Mouse (Mus musculus) midbrain, embryonic 11.5 days (tissue): Measurements from ENCODE around the gene Gsdma. TPM values are rescaled to one million over a fixed set of nuclear protein-coding genes. Genes with fewer than 3 reads are reported as not detected.
"Not testable (repeated sequence)": the region's sequence is repeated elsewhere in the genome, so short reads cannot be mapped to it uniquely, and the experiment has no call there.

Experiments used
- ATAC-seq: fragments of 200-750 bp; cut with Nextera tagmentation; 2 replicates; pipeline ENCODE4 v1.8.0; 2017; ENCODE audit warnings: moderate TSS enrichment, moderate library complexity; ENCODE audit not compliant: low FRiP score
- DNase-seq: peaks from one replicate; pipeline ENCODE4 v3.0.0; 2015; ENCODE audit warnings: low spot score; ENCODE audit errors: missing footprints
- H3K27ac ChIP-seq: fragments of 300-500 bp; sonication (generic); 2 replicates; pipeline ENCODE4 v1.5.1; 2014; ENCODE audit warnings: low read depth, low read length
- H3K27me3 ChIP-seq: fragments of 300-500 bp; sonication (generic); 2 replicates; pipeline ENCODE4 v1.6.1; 2014; ENCODE audit warnings: mild to moderate bottlenecking, low read length, moderate library complexity, mixed read lengths; ENCODE audit not compliant: control insufficient read depth, insufficient read depth
- H3K36me3 ChIP-seq: fragments of 300-500 bp; sonication (generic); 2 replicates; pipeline ENCODE4 v1.6.1; 2014; ENCODE audit warnings: mild to moderate bottlenecking, low read length, moderate library complexity, mixed read lengths; ENCODE audit not compliant: control insufficient read depth, insufficient read depth
- H3K4me1 ChIP-seq: fragments of 300-500 bp; sonication (generic); 2 replicates; pipeline ENCODE4 v1.6.1; 2014; ENCODE audit warnings: low read length; ENCODE audit not compliant: control insufficient read depth, insufficient read depth
- H3K4me2 ChIP-seq: fragments of 300-500 bp; sonication (generic); 2 replicates; pipeline ENCODE4 v1.6.1; 2014; ENCODE audit warnings: mild to moderate bottlenecking, moderate library complexity
- H3K4me3 ChIP-seq: fragments of 300-500 bp; sonication (generic); 2 replicates; pipeline ENCODE4 v1.5.1; 2014; ENCODE audit warnings: low read depth, low read length
- H3K9ac ChIP-seq: fragments of 300-500 bp; sonication (generic); 2 replicates; pipeline ENCODE4 v1.6.1; 2014; ENCODE audit warnings: low read length
- H3K9me3 ChIP-seq: fragments of 300-500 bp; sonication (generic); 2 replicates; pipeline ENCODE4 v1.6.1; 2016; ENCODE audit warnings: low read length; ENCODE audit not compliant: control insufficient read depth
- WGBS: fragments of 180-500 bp; shearing (Covaris S2); extraction: QIAGEN DNeasy Blood & Tissue Kit; methylation state at CpG from one replicate; pipeline ENCODE4 v1.1.7; 2014; 5-methylcytosine and 5-hydroxymethylcytosine counted together
- polyA plus RNA-seq: library from polyadenylated mRNA; unstranded; fragments of >200 nt; fragmentation: Nextera tagmentation; extraction: Ambion mirVana; gene quantifications from 2 replicates; pipeline ENCODE4 v1.2.1, GENCODE M21; 2014

Gsdma gene
- polyA plus RNA-seq, 1 experiment from 2014 or later = not detected

- whole genome bisulfite sequencing = 92% methylated on average over 6 of the region's 6 CpGs
- not testable (repeated sequence) for ATAC-seq, H3K27me3 ChIP-seq, H3K4me1 ChIP-seq, H3K27ac ChIP-seq, H3K9me3 ChIP-seq, H3K9ac ChIP-seq, H3K4me3 ChIP-seq, H3K4me2 ChIP-seq, DNase-seq
- peaks cover 27% of the 10 kb centered on the region for H3K36me3 ChIP-seq
Measured at GRCm38 (mm10) chr11:98712009-98712408, 47.9 kb downstream of the Gsdma start.

DNA sequence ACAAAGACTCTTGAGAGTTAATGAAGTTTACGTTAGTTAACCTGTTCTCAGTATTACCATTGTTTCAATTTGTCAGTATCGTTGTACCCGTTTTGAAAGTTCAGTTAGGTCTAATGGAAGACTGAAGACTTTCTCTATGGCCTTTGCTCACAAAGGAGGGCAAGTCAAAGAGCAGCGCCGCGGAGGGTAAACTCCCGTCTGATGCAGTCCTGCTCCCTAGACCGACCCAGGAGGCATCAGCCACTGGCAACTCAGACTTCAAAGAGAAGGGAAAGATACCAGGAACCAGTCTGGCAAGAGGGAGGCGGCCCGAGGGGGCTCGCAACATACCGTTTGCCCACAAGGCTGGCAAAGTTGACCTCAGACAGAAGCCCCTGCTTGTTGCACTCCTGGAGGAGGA is 49.6 kb downstream of the Gsdma start:
- Histone ChIP-seq H3K9ac (no peak overlapping the region), H3K36me3 (peaks cover 24% of the 10 kb centered on the region), H3K4me2 (no peak overlapping the region), H3K4me3 (no peak overlapping the region), H3K9me3 (no peaks in the 10 kb centered on the region), H3K4me1 (no peaks in the 10 kb centered on the region; the same call in 1 of the 2 replicates), H3K27ac (no peak overlapping the region), H3K27me3 (no peaks in the 10 kb centered on the region)
- DNase-seq = no peak
- ATAC-seq = no peak
- 89% methylated on average over 12 of the region's 12 CpGs for WGBS

DNA sequence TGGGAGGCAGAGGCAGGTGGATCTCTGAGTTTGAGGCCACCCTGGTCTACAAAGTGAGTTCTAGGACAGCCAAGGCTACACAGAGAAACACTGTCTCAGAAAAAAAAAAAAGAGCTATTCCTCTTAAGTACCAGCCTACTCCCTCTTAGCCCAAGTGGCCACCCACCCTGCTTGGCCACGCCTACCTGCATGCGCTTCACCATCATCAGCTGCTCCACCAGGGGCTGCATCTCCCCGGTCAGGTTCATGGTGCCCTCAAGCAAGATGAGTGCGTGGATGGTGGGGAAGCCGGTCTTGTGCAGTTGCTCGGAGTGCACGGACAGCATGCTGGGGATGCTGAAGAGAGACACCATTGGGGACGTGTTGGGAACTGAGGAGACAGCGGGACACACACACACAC is 51.8 kb downstream of the Gsdma start:
- peaks cover 18% of the 10 kb centered on the region; the same call in 1 of the 2 replicates for H3K36me3 ChIP-seq

GRCm38 (mm10) chr11:98717904-98718303 is 53.8 kb downstream of the Gsdma start:
- Histone ChIP-seq H3K9ac (no peak overlapping the region), H3K27ac (no peak overlapping the region), H3K4me1 (no peaks in the 10 kb centered on the region; the same call in 1 of the 2 replicates), H3K4me2 (no peak overlapping the region), H3K27me3 (no peaks in the 10 kb centered on the region), H3K36me3 (peaks cover 14% of the 10 kb centered on the region; the same call in 1 of the 2 replicates), H3K4me3 (no peak overlapping the region), H3K9me3 (no peaks in the 10 kb centered on the region)
- WGBS = 20% methylated on average over 13 of the region's 13 CpGs
- ATAC-seq (no peak), DNase-seq (peak; percentile 97)

More for the DNA sequence above, 51.8 kb downstream of the Gsdma start:
- no peaks in the 10 kb centered on the region; the same call in 1 of the 2 replicates for H3K4me1 ChIP-seq
- H3K27ac ChIP-seq = no peak overlapping the region
- no peak for ATAC-seq
- no peak overlapping the region for H3K4me3 ChIP-seq
- DNase-seq = no peak
- no peaks in the 10 kb centered on the region for H3K27me3 ChIP-seq
- no peaks in the 10 kb centered on the region for H3K9me3 ChIP-seq
- H3K9ac ChIP-seq = no peak overlapping the region
- no peak overlapping the region for H3K4me2 ChIP-seq
- WGBS = 93% methylated on average over 9 of the region's 9 CpGs

DNA sequence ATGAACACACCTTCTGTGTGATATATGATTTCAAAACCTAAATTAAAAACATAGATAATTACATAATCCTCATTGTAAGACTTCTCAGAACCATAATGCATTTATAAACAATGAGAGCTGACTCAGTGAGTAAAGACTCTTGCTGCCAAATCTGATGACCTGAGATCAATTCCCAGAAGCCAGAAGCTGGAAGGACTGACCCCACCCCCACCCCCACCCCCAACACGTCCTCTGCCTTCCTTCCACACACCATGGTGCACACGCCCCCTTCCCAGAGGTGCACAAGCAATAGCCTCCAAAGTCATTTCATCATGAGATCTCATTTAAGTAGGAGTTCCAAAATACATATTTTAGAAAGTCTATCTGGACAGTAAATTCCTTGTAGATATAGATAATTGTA is 56.6 kb downstream of the Gsdma start:
- H3K4me2 ChIP-seq = no peak overlapping the region
- peaks cover 9% of the 10 kb centered on the region; the same call in 1 of the 2 replicates for H3K36me3 ChIP-seq
- no peak for ATAC-seq
- WGBS = 67% methylated on average over 2 of the region's 2 CpGs
- H3K27me3 ChIP-seq = no peaks in the 10 kb centered on the region
- no peaks in the 10 kb centered on the region for H3K9me3 ChIP-seq
- no peaks in the 10 kb centered on the region; the same call in 1 of the 2 replicates for H3K4me1 ChIP-seq
- DNase-seq = no peak
- no peak overlapping the region for H3K4me3 ChIP-seq
- H3K27ac ChIP-seq = no peak overlapping the region
- no peak overlapping the region for H3K9ac ChIP-seq

DNA sequence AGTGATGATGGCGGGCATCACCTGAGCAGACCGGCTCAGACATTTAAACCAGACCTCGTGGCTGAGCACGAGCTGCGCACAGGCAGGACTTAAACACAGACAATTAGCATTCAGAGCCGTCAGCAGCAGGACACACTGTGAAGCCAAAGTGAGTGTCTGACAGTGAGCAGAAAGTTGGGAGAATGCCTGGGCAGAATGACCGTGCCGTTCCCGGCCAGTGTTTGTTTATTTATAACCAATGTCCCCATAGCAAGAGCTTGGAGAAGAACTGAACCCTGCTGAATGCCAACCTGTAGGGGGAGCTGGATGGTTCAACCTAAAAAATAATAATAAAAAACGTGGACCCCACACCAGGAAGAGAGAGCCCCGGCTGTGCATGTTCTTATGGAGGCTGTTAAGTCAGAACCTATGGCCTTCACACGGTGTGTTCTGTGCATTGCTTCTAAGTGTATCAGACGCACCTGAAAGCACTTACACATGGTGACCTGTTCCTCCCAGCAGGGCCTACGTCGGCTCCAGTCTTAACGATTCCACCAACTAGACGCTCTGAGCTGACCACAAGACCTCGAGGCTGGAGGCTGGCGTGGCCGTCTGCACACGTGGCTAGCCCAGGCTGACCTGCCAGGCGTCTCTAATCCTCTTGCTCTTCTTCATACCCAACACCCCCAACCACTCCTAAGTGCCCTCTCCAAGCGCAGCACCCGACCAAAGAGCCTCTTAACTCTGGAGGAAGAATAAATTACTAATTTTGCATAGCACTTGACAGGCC is 57.5 kb downstream of the Gsdma start:
- H3K36me3 ChIP-seq = peaks cover 7% of the 10 kb centered on the region; the same call in 1 of the 2 replicates

GRCm38 (mm10) chr11:98723098-98723497 is 58.9 kb downstream of the Gsdma start:
- no peaks in the 10 kb centered on the region; the same call in 1 of the 2 replicates for H3K4me1 ChIP-seq
- no peak overlapping the region for H3K9ac ChIP-seq
- no peak overlapping the region for H3K4me2 ChIP-seq
- H3K27me3 ChIP-seq = no peaks in the 10 kb centered on the region
- H3K4me3 ChIP-seq = no peak overlapping the region
- H3K36me3 ChIP-seq = peaks cover 4% of the 10 kb centered on the region; the same call in 1 of the 2 replicates
- ATAC-seq (no peak), DNase-seq (no peak)
- H3K27ac ChIP-seq = no peak overlapping the region
- no peaks in the 10 kb centered on the region for H3K9me3 ChIP-seq
- 82% methylated on average over 7 of the region's 7 CpGs for WGBS

More for the DNA sequence above, 57.5 kb downstream of the Gsdma start:
- DNase-seq (no peak), ATAC-seq (no peak)
- no peak overlapping the region for H3K4me3 ChIP-seq
- no peak overlapping the region for H3K4me2 ChIP-seq
- WGBS = 73% methylated on average over 24 of the region's 24 CpGs
- H3K4me1 ChIP-seq = no peaks in the 10 kb centered on the region; the same call in 1 of the 2 replicates
- H3K27me3 ChIP-seq = no peaks in the 10 kb centered on the region
- H3K9ac ChIP-seq = no peak overlapping the region
- no peak overlapping the region for H3K27ac ChIP-seq
- no peaks in the 10 kb centered on the region for H3K9me3 ChIP-seq

- Histone ChIP-seq H3K4me1 (peaks cover 8% of the 10 kb centered on the region; the same call in 1 of the 2 replicates), H3K4me2 (no peak overlapping the region), H3K4me3 (no peak overlapping the region), H3K27me3 (no peaks in the 10 kb centered on the region), H3K27ac (no peak overlapping the region), H3K9ac (no peak overlapping the region), H3K9me3 (no peaks in the 10 kb centered on the region), H3K36me3 (peaks cover 4% of the 10 kb centered on the region; the same call in 1 of the 2 replicates)
- no peak for ATAC-seq
- DNase-seq = no peak
- 96% methylated on average over 15 of the region's 15 CpGs for WGBS
Measured at GRCm38 (mm10) chr11:98725926-98726506, 61.9 kb downstream of the Gsdma start.
